Mouse (Mus musculus) left cerebral cortex, postnatal 10 days (tissue): Measurements from ENCODE around the gene Gnb1. TPM values are rescaled to one million over a fixed set of nuclear protein-coding genes. Genes with fewer than 3 reads are reported as not detected.

Source experiments
- DNase-seq, 2 experiments: peaks; one replicate each; pipeline ENCODE4 v3.0.0; 2021 to 2022; ENCODE audit warnings: low spot score in 2 of 2, mixed read lengths in 1 of 2; ENCODE audit errors: extremely low spot score in 1 of 2
- intact Hi-C: fragments of 180-260 bp; cut with DNase I; formaldehyde crosslinking; loops from one replicate; pipeline ENCODE4 v1.15.1; 2025
- total RNA-seq, 2 experiments: library from RNA; stranded (reverse); gene quantifications; 2 replicates each; pipeline ENCODE4 v1.2.3; 2021

Gene Gnb1
- total RNA-seq, 2 experiments from 2014 or later = 1,230 to 1,248 TPM

DNA sequence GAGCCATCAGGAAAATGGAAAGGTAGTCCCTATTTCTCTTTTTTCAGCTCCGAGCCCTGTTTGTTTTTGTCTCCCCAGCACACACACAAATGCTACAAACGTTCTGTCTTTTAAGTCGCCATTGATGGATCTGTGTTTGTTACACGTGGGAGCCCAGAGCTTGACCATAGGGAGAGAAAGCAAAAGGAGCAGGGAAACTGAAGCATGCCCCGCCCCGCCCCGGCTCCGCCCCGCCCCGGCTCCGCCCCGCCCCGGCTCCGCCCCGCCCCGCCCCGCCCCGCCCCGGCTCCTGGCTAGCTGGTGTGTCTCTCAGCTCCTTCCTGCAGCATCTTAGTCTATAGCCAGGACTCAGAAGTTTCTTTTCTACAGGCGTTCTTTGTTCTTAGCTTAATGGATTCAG, 107.4 kb downstream of the Gnb1 start:
- DNase-seq = no peak
- intact Hi-C loops = no loop called here

GRCm38 (mm10) chr4:155599901-155600825, 109.0 kb downstream of the Gnb1 start:
- intact Hi-C loops = no loop called here
- no peak for DNase-seq

DNA sequence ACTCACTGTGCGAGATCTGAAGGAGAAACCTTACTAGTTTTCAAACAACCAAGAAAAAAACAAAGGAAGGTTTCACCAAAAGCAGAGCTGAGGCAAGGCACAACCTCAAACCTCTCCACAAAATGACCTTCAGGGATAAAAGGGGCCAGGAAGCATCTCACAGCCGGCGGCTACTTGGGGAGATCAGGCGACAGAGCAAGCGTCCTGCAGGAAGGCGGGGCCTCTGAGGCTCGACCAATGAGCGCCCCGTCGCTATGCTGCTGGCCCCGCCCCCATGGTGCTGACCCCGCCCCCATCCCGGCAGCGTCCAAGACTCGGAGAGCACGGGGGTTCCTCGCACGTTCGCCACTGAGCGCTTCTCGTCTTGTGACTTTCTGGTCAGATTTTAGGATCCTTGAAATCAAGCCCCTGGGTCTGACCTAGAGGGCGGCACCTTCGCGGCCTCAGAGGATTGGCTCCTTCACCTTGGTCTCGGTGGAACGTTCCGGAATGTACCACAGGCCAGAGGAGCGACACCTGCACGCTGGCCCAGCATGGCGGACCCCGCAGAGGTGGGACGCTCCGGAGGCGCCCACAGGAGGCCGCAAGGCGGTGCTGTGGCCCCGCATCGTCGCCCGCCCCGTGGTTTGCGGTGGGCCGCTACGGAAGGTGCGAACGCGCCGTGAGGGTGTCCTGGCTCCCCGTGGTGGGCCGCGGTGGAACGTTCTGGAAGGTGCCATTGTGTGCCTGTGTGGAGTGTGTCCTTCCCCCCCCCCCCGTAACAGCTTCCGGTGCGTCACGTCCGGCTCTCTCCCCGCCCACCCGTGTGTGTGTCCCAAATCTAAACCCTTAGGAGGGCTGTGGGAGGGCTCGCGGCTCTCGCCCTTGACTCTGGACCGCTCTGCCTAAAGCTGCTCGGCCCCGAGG, 110.2 kb downstream of the Gnb1 start, which contains the start of gene Slc35e2:
Gene Slc35e2 (plus strand): TSS at position 326 of the 906 bp plus-strand sequence.
- peak; percentile 87 to 96 for DNase-seq
- intact Hi-C loops = no loop called here

- intact Hi-C loops = no loop called here
Observed at GRCm38 (mm10) chr4:155601997-155602456, 110.9 kb downstream of the Gnb1 start.

GRCm38 (mm10) chr4:155602753-155603152, 111.6 kb downstream of the Gnb1 start:
- intact Hi-C loops = no loop called here
- no peak for DNase-seq

More at GRCm38 (mm10) chr4:155601997-155602456, 110.9 kb downstream of the Gnb1 start:
- DNase-seq = no peak

- DNase-seq = no peak
- intact Hi-C loops = no loop called here
Observed at GRCm38 (mm10) chr4:155603801-155604200, 112.6 kb downstream of the Gnb1 start.

DNA sequence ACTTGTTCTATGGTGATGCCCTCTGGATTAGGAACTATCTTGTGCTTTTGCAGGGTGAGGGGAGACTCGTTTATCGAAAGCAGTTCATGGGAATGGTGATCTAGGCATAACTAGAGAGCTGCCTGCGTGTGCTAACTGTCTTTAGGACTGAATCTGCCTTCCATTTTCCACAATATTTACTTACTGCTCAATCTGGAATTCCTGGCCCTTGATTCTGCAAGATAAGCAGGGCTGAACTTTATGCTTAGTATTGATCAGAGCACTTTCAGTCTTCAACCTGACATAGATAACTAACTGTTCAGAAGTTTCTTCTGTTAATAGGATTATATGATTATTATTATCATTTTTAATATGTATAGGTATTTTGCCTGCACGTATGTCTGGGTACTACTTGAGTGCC, 114.0 kb downstream of the Gnb1 start:
- intact Hi-C loops = no loop called here
- DNase-seq = no peak

GRCm38 (mm10) chr4:155606825-155607224, 115.7 kb downstream of the Gnb1 start:
- no peak for DNase-seq
- intact Hi-C loops = no loop called here

Other genes starting within 250 kb of the Gnb1 start
- 10 to 100 TPM; 25.4 to 26.2 TPM for gene Faap20, start 241.6 kb upstream of the Gnb1 start, total RNA-seq
- 100 to 1,000 TPM; 174 to 187 TPM for gene Prkcz, start 130.0 kb upstream of the Gnb1 start, total RNA-seq
- 10 to 100 TPM; 33.0 to 34.9 TPM for gene Gabrd, start 93.2 kb upstream of the Gnb1 start, total RNA-seq
- 10 to 100 TPM; 10.1 to 10.6 TPM for gene Cfap74, start 82.2 kb upstream of the Gnb1 start, total RNA-seq
- gene Tmem52, start 22.2 kb upstream of the Gnb1 start, total RNA-seq = 1 to 10 TPM in 1 of 2 experiments, not detected in 1; 2.4 TPM
- 10 to 100 TPM; 47.9 TPM for gene Nadk, start 71.0 kb downstream of the Gnb1 start, total RNA-seq
- gene Slc35e2, start 110.1 kb downstream of the Gnb1 start, total RNA-seq = 10 to 100 TPM; 44.1 to 45.2 TPM
- gene Cdk11b, start 133.5 kb downstream of the Gnb1 start, total RNA-seq = 10 to 100 TPM; 42.0 to 51.4 TPM
- not detected for gene Gm10563, start 154.0 kb downstream of the Gnb1 start, total RNA-seq
- 1 to 10 TPM; 2.1 to 2.2 TPM for gene Mmp23, start 162.0 kb downstream of the Gnb1 start, total RNA-seq
- gene Mib2, start 177.8 kb downstream of the Gnb1 start, total RNA-seq = 100 to 1,000 TPM in 1 of 2 experiments, 10 to 100 TPM in 1; 98.4 to 100 TPM
- gene Fndc10, start 203.0 kb downstream of the Gnb1 start, total RNA-seq = 10 to 100 TPM; 20.2 to 22.2 TPM
- gene Ssu72, start 213.4 kb downstream of the Gnb1 start, total RNA-seq = 10 to 100 TPM; 82.3 to 85.4 TPM
- 10 to 100 TPM; 63.6 to 68.8 TPM for gene Tmem240, start 243.4 kb downstream of the Gnb1 start, total RNA-seq